Mouse (Mus musculus) intestine, embryonic 16.5 days (tissue): ENCODE measurements around the gene Kdm1a. TPM values are rescaled to one million over a fixed set of nuclear protein-coding genes. Genes with fewer than 3 reads are reported as not detected.

Experiments used
- microRNA-seq: library from miRNA; unstranded; fragments of <30 nt; microRNA quantifications from one replicate; pipeline ENCODE4, GENCODE M21; 2016
- polyA plus RNA-seq: library from polyadenylated mRNA; unstranded; fragments of >200 nt; fragmentation: Nextera tagmentation; extraction: Ambion mirVana; gene quantifications from 2 replicates; pipeline ENCODE4 v1.2.1, GENCODE M21; 2015

The Kdm1a gene
- polyA plus RNA-seq, 1 experiment from 2014 or later, result 14.0 TPM

Small RNA genes lying within 50 kb of the gene (microRNA-seq; reads per million reads assigned to microRNA genes)
- gene Gm22180, result not detected

Other genes starting within 250 kb of the Kdm1a start
- gene Htr1d, start 179.2 kb downstream of the Kdm1a start, polyA plus RNA-seq, result 0.10 and 0.16 TPM in 2 replicates
- gene 6030445D17Rik, start 140.5 kb downstream of the Kdm1a start, polyA plus RNA-seq, result 0.27 and 0.50 TPM in 2 replicates
- 96.8 and 115 TPM in 2 replicates for gene Luzp1, start 133.0 kb downstream of the Kdm1a start, polyA plus RNA-seq
- gene Tex46, start 7.7 kb upstream of the Kdm1a start, polyA plus RNA-seq, result not detected in 2 replicates
- not detected in 2 replicates for gene Lactbl1, start 19.9 kb upstream of the Kdm1a start, polyA plus RNA-seq
- gene Ephb2, start 233.3 kb upstream of the Kdm1a start, polyA plus RNA-seq, result 3.1 and 3.5 TPM in 2 replicates